Mouse (Mus musculus) thymus, postnatal 25 days (tissue): Measurements from ENCODE around the gene Adamts2.

ENCODE experiments used
- DNase-seq: peaks from one replicate; pipeline ENCODE4 v3.0.0; 2022

Adamts2 gene

GRCm38 (mm10) chr11:50850989-50851601 is 249.2 kb downstream of the Adamts2 start:
- DNase-seq = peak; percentile 33
